Mouse (Mus musculus): ENCODE measurements around the gene Elmo1.

GRCm38 (mm10) chr13:20200582-20200981 lies 110.2 kb downstream of the Elmo1 start:
- TF ChIP-seq GATA1 (IDR thresholded peaks at IDR 0.05; ENCODE audit: low read length) (no peak), TAL1 (IDR thresholded peaks at IDR 0.05; ENCODE audit: low read length) (no peak)
